Mouse (Mus musculus): ENCODE results near the gene Smarca4. TPM values are rescaled to one million over a fixed set of nuclear protein-coding genes. Genes with fewer than 3 reads are reported as not detected.
A peak's percentile ranks its signal among the peaks of the same experiment; 100 is the strongest.

The Smarca4 gene
- total RNA-seq, 2 experiments from 2014 or later = 108 to 114 TPM

GRCm38 (mm10) chr9:21717015-21717414, 101.0 kb downstream of the Smarca4 start:
- no peak for DNase-seq (ENCODE audit: low spot score in 2 of 2)

GRCm38 (mm10) chr9:21721036-21721435, 105.1 kb downstream of the Smarca4 start:
- no peak for DNase-seq (ENCODE audit: low spot score in 2 of 2)

- peak; percentile 67 to 68 for DNase-seq (ENCODE audit: low spot score in 2 of 2)
Measured at GRCm38 (mm10) chr9:21723377-21724146, 107.6 kb downstream of the Smarca4 start, which contains the start of gene Ldlr. Gene Ldlr (plus strand): TSS chr9:21723483.

GRCm38 (mm10) chr9:21724147-21724536, 108.2 kb downstream of the Smarca4 start:
- peak; percentile 85 to 88 for DNase-seq (ENCODE audit: low spot score in 2 of 2)

- DNase-seq (ENCODE audit: low spot score in 2 of 2) = no peak
Measured at GRCm38 (mm10) chr9:21725224-21726121, 109.5 kb downstream of the Smarca4 start.

- no peak for DNase-seq (ENCODE audit: low spot score in 2 of 2)
Measured at GRCm38 (mm10) chr9:21726218-21726975, 110.4 kb downstream of the Smarca4 start.

GRCm38 (mm10) chr9:21728261-21728832, 112.4 kb downstream of the Smarca4 start:
- DNase-seq (ENCODE audit: low spot score in 2 of 2) = no peak

- no peak for DNase-seq (ENCODE audit: low spot score in 2 of 2)
Measured at GRCm38 (mm10) chr9:21729264-21729663, 113.3 kb downstream of the Smarca4 start.

GRCm38 (mm10) chr9:21732288-21732687, 116.3 kb downstream of the Smarca4 start:
- no peak for DNase-seq (ENCODE audit: low spot score in 2 of 2)

- DNase-seq (ENCODE audit: low spot score in 2 of 2) = no peak
Measured at GRCm38 (mm10) chr9:21733446-21733845, 117.5 kb downstream of the Smarca4 start.

- no peak for DNase-seq (ENCODE audit: low spot score in 2 of 2)
Measured at GRCm38 (mm10) chr9:21733989-21734388, 118.0 kb downstream of the Smarca4 start.

- DNase-seq (ENCODE audit: low spot score in 2 of 2) = no peak
Measured at GRCm38 (mm10) chr9:21735126-21735525, 119.2 kb downstream of the Smarca4 start.

GRCm38 (mm10) chr9:21736580-21736979, 120.6 kb downstream of the Smarca4 start:
- DNase-seq (ENCODE audit: low spot score in 2 of 2) = no peak

GRCm38 (mm10) chr9:21737188-21737587, 121.2 kb downstream of the Smarca4 start:
- peak; percentile 44 to 63 for DNase-seq (ENCODE audit: low spot score in 2 of 2)

- no peak for DNase-seq (ENCODE audit: low spot score in 2 of 2)
Measured at GRCm38 (mm10) chr9:21738776-21739175, 122.8 kb downstream of the Smarca4 start.

GRCm38 (mm10) chr9:21740427-21740826, 124.5 kb downstream of the Smarca4 start:
- DNase-seq (ENCODE audit: low spot score in 2 of 2) = no peak

GRCm38 (mm10) chr9:21741514-21741913, 125.5 kb downstream of the Smarca4 start:
- DNase-seq (ENCODE audit: low spot score in 2 of 2) = no peak

- DNase-seq (ENCODE audit: low spot score in 2 of 2) = no peak
Measured at GRCm38 (mm10) chr9:21747238-21747774, 131.3 kb downstream of the Smarca4 start.

- no peak for DNase-seq (ENCODE audit: low spot score in 2 of 2)
Measured at GRCm38 (mm10) chr9:21748033-21748432, 132.1 kb downstream of the Smarca4 start.

- DNase-seq (ENCODE audit: low spot score in 2 of 2) = no peak
Measured at GRCm38 (mm10) chr9:21748491-21748890, 132.5 kb downstream of the Smarca4 start.
